Mouse (Mus musculus) erythroblast, embryonic 14.5 days (primary cell): ENCODE results near the gene Tcp11l2.

ENCODE experiments used
- GATA1 ChIP-seq: IDR thresholded peaks from 2 replicates; pipeline ENCODE4 v1.6.1; 2012; ENCODE audit warnings: low read length, inconsistent platforms, mixed read lengths
- TAL1 ChIP-seq: IDR thresholded peaks from 3 replicates; pipeline ENCODE4 v1.6.1; 2012; ENCODE audit warnings: low read length, inconsistent platforms, mixed read lengths

- TF ChIP-seq GATA1 (no peak), TAL1 (no peak)
Measured at GRCm38 (mm10) chr10:84590956-84591355, 14.5 kb downstream of the Tcp11l2 start.
